ENCODE assay signal across 11 mouse cellular contexts in genomic region chr7:40805866-40806265, GRCm38 (mm10).
"Had no signal": no experiment of that assay in that cellular context is flagged by ENCODE, and none has a peak within 500 bp of the region (broad histone marks: within the 10 kb centered on the region; RNA-seq: fewer than 3 reads in every experiment).

No protein-coding gene starts in this region.

- DNase-seq: cerebellum, adult 8-10 months; cerebellum, adult 9-10 months; embryo, embryonic 11 days; forebrain, postnatal 0 days; gastrocnemius, adult 2 months; gastrocnemius, postnatal 10 days; gastrocnemius, postnatal 14 days; gastrocnemius, postnatal 25 days; gastrocnemius, postnatal 36 days; heart, adult 18-20 months; heart, adult 2 months had no signal
